Mouse (Mus musculus) thymus, postnatal 10 days (tissue): ENCODE measurements at regions not wholly inside any gene's neighbourhood (a gene's known extent, or its start where the extent isn't known, plus 50 kb on each side); places are given as distances from the start of the nearest gene placed in this dataset.

Experiments
- DNase-seq, 2 experiments: peaks; one replicate each; pipeline ENCODE4 v3.0.0; 2021; ENCODE audit warnings: low spot score in 2 of 2

DNA sequence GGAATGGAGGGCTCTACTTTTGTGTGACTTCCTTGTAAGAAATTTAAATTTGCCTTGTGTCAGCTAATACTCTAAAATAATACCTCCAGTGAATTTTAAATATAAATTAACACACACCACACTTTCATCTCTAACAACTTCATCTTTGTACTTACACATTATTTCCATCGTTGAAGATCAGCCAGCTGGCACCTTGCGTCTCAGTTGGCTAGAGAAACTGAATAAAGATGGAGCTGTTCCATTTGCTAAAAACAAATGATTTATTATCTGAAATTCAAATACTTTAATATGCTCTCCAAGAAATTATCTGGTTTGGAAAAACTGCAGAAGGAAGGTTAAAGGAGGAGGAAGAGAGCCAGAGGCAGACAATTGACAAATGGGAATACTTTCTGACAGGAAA lies 122.0 kb upstream of the Gm11096 start:
- no peak for DNase-seq

DNA sequence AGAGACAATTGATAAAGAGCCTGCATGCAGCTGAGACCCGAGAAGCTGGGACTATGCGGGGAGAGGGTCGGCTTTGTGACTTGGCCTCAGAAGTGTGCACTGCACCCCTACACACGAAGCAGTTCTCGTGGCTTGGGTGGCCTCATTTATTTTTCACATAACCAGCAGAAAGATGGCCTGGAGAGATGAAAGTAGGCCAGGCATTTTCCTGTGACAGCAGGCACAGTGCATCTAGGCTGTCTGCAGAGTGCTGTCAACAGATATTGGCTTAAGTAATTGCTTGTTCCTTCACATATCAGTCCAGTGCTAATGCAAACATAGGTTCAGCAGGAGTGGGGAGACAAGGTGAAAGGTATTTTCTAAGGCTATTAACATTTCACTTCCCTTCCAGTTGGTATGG lies 124.9 kb upstream of the Gm11096 start:
- DNase-seq: no peak

DNA sequence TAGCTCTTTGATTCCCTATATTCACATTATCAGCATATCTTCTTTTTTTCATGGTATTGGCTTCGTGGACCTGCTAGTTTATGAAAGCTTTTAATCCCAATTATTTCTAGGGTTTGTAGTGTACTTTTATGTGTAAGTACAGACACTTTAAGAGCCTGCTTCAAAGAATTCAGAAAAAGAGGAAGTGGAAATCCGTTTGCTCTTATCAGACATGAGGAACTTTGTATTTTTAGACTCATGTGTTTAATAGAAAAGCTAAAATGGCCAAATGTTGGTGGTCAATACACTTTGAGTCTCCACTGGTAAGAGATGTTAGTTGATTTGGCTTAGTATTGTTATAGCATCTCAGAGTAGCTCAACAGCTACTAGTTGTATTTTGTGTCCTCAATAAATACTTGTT lies 135.7 kb upstream of the Gm11096 start:
- no peak for DNase-seq

DNA sequence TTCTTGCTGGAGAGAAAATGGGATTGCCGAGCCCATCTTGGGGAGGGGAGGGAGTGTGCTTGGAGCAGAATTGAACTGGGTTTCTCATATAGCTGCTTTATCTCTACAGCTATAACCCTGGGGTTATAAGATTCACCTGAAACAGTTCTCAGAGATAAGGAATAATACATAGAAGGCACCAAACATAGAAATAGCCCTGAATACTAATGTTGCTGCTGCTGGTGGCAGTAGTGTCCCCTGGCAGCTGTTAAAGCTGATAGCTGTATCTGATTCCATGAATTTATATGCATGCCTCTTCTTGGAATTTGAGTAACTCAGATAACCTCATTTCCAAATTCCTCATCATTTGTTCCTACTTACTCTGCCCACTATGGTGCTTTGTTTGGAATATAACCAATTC lies 137.0 kb upstream of the Gm11096 start:
- DNase-seq: no peak

DNA sequence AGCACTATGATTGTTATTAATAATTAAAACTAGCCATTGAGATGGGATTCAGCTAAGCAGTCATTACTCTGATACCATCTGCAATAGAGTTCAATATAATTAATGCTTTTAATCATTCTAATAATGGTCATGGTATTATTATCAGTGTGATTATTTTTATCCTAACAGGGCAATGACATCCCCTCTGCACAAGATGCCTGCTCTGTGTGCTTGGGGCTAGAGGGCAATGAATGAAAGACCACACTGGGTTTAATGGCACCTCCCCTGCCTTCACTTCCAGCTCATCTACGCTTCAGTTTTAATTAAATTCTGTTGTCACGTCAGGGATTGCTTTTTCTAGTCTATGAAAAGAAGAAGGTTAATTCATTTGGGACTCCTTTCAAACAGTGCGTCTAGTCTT lies 139.1 kb upstream of the Gm11096 start:
- DNase-seq: no peak

DNA sequence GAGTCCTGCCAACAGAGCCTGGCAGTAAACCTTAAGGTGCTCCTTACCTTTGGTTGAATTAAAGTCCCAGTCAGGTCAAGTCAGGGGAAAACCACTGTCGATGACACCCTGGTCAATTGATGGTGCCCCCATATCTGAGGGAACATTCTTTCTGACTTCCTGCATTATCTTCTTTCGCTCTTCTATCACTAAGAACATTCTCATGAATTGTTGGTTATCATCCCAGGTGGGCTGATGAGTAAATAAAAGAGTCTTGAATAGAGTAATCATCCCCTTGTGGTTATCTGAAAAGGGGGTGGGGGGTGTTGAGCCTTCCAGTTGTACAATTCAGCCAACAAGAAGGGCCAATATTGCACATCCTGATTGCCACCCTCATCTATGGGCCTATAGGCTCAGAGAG lies 149.7 kb upstream of the Gm11096 start:
- no peak for DNase-seq

DNA sequence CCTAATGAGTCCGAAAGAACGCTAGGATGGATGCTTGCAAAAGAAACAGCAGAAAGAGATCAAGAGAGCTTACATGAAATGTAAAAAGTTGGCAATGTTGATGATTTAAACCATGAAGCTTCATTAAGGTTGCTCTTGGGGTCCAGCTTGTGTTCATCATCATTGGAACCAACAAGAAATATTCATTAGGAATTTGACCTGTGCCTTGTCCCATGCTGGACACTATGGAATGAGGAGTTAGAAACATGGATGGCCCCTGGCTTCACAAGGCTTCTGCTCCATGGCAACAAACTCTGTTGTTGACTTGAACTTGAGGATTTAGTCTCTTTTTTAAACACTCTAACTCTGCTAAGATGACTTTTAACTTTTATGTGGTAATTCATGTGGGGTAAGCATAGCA lies 159.0 kb upstream of the Gm11096 start:
- DNase-seq: no peak

DNA sequence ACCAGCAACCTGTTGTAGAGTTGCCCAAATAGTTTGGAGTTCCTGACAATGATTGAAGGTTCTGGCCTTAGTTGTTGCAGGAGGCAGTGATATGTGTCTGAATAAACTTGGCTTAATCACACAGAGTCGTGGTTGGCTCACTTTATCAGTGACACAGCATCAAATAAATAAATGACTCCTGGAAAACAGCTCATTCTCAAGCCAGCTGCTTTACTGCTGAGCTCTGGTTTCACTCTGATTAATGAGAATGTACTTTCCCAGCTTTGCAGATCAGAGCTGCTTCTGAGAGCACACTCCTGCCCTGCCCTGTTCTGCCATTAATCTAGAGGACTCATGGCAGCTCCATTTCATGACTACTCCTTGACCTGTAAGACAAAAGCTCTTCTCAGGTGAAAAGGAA lies 171.3 kb upstream of the Gm11096 start:
- DNase-seq: no peak

DNA sequence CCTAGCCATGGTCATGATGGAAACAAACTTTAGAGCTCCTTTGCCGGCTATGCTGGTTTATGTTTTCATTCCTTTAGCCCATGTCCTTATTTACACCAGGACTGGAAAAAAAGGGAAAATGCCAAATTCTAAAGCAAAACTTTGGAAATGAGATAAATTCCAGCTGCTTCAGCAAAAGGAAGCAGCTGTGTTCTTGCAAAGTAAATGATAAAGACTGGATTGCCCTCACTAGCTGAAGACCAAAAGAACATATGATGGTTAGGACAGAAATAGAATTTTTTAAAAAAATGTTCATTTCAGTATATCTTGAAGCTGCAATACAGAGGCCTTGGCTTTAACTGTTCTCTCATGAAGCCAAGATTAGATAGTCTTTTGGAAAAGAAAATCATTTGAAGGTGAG lies 179.6 kb upstream of the Gm11096 start:
- DNase-seq: no peak

DNA sequence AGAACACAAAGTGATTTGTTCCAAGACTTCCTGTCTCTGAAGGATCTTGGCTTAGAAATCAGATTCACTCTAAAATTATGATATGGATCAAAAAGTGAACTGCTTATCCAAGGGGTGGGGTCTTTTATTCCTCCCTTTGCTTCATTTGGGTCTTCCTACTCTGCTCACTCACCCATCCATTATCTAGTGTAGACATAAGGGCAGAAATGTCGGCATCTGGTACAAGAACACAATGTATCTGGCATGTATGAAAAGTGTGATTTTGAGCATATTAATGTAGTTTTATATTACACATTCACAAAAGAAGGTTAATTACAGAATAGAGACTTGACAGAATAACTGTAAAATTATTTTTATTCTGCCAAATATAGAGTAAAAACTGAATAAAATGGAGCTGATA lies 181.5 kb upstream of the Gm11096 start:
- no peak for DNase-seq

DNA sequence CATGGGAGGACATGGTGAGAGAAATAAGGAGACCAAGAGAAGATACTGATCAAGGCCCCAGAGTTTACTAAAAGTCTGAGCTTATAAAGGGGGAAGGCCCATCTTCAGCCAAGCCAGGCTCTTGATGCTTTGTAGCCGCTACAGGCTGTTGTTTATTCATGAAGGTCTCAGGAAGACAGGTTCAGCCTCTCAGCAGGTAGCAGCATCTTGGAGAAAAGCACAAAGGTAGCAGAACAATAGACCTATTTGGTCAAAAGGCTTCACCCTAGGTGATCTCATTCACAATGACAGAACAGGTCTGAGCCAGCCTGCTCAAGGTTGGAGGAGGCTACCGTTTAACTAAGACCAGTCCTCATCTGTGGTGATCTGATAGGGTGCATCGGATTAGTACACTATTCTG lies 185.5 kb upstream of the Gm11096 start:
- DNase-seq: no peak

DNA sequence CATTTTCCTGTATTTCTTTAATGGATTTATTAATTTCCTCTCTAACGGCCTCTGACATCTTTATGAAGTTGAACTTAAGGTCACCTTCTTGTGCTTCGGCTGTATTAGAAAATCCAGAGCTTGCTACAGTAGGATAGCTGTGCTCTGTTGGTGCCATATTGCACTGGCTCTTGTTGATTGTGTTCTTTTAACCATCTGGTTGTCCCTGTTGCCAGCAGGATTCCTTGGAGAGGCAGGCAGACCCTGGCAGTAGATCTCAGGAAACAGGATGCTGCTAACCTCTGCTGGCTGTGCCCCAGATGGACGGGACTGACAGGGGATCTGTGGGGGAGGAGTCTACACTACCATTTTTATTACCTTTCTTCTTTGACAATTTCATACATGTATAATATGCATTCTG lies 185.9 kb upstream of the Thumpd2 start:
- DNase-seq: no peak

DNA sequence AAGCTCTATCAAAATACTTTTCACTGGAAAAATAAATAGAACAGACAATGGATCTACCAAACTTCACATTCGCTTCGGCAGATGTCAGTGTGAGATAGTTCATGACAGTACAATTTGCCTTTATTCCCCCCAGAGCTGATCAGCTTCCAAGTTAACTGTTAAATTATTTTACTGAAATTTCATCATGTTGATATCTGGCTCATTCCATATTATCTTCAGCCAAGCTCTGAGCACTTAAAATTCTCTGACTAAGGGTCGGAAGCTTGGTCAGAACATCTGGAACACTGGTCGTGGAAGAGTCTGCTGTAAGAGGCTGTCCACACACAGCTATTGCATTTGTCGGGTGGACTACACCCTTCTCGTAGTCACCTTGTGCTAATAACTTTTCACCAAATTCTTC lies 181.3 kb upstream of the Thumpd2 start:
- no peak for DNase-seq

DNA sequence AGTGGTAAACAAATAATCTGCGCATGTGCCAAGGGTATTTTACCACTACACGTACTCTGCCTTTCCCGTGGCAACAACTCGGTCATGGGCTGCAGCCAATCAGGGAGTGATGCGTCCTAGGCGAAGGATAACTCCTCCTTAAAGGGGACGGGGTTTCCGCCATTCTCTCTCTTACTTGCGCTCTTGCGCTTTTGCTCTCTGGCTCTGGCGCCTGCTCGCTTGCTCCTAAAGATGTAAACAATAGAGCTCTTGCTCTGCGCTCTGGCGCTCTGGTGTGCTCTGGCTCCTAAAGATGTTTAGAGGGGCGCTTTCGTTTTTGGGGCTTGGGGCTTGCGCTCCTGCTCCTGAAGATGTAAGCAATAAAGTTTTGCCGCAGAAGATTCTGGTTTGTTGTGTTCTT lies 166.9 kb upstream of the Thumpd2 start:
- peak in 1 of 2 experiments; percentile 6 for DNase-seq

DNA sequence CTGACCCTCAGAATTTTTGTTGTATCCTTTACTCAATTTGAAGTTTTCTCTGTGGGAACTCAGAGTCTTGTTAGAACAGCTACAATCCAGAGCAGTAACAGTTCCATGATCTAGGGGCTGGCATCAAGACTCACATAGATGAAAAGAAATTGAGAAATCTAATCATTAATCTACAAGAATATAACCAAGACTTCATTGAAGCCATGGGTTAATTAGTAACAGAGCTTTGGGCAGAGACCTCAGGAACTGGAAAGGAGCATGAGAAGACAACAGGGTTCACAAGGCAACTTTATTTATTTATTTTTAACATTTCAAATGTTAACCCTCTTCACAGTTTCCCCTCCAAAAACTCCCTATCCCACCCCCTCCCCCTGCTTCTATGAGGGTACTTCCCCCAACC lies 160.4 kb upstream of the Thumpd2 start:
- no peak for DNase-seq

DNA sequence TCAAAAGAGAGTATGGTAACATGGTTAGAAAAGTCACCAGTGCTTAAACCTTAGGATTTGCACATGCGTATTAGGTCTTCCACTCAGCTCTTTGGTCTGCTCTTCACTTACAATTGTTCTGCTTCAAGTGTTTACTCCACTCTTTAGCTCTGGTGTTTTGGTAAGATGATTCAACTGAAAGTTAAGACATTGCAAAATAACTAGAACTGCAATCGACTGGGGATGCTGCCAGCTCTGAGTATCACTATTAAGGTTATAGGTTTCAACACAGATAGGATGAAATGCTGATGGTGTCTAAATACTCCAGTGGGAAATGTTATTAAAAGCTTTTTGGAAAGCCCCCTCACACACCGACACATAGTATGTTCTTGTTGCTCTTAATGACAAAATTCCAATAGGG lies 156.6 kb upstream of the Thumpd2 start:
- DNase-seq: no peak

DNA sequence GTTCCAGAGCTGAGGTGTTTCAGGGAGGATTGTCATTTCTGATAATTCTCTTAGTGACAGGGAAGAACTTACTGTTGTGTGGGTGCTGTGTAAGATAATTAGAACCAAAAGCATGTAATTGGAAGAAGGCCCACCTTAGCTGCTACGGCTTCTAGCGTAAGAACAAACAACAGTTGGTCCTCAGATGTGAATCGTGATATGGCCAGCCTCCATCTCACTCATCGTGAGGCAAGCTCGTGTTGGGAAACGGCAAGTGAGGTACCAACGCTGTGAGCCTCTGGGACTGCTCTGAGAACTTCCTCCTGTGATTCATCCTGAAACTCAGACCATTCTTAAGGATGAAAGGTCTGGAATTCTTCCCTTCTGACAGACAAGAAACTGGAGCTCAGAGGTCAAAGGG lies 150.0 kb upstream of the Thumpd2 start:
- DNase-seq: no peak

DNA sequence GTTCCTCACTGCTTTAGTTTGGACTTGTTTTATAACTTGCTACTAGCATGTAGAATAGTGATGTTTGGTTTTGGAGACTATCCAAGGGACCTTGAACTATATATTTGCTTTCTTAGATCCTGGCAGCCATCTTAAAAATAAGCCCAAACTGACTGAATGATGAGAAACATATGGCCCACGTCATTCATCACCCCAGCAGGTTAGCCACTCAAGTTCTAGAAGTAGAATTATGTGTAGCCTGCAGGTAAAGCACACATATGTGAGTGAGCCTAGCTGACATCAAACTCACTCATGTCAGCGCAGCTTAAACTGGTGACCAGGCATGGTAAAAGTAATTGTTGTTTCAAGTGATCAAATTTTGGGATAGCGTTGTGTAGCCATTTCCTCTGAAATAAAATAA lies 147.2 kb upstream of the Thumpd2 start:
- no peak for DNase-seq

DNA sequence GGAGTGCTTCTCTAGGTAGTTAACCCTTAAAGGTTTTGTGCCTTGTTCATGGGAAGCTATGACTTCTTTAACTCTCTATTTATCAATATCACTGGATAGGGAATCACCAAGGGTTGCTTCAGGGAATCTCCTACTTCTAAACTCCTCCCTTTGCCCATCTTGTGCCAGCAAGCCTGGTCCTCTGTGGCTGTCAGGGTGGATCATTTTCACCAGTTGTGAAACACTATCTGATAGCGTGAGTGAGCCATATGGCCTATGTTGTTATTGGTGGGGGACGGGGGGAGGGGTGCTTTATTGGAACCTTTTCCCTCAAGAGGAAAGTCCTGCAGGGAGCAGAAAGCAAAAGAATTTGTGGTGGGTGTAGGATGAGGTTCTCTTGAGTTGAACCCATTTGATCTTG lies 145.5 kb upstream of the Thumpd2 start:
- DNase-seq: no peak

DNA sequence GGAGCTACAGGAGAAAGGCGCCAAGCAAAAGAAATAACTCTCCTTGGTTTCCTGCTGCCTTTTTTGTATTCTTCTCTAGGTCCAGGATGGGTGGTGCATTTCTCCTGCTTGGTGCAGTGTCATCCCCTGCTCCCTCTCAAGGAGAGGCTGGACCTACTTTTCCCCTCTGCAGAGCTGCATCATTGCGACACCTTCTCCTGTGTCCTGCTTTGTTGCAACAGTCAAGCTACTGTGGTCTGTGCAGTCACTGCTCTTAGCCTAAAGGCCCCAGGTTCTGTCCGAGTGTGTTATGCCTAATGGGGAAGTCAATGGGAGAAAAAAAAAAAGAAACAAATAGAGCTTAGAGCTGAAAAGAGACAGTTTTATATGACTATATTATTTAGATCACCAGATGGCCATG lies 144.4 kb upstream of the Thumpd2 start:
- no peak for DNase-seq

DNA sequence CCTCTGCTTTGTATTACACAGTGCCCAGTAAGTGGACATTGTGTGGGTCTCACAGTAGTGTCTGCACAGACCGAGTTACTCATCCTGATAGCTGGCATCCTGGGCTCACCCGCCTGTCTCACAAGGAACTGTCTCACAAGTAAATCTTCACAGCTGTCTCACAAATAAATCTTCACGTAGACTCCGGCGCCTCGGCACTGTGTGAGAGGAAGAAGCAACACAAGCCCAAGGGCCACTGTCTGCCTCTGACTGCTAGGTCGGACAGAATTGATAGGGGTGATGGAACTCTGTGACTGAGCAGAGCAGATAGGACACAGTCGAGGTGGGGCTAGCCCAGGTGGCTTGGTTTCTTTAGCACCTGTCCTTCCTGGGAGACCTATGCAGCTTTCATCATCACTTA lies 136.2 kb upstream of the Thumpd2 start:
- no peak for DNase-seq

DNA sequence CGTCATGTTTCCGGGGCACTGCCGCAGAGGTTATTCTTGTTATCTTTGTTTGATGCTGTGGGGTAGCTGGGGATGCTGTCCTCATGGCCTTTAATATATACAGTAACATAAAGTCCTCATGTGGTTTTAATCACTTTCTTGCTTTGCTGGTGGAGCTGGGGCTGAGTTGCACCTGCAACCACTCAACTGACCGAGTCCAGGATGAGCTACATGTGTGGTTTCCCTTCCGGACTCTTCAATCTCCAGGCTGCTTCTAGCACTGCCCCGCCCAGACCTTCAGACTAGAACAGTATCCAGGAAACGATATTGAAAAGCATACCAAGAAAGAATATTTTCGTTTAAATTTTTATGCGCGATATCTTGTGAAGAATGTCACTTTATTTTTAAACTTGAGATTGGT lies 129.1 kb upstream of the Thumpd2 start:
- DNase-seq: no peak

DNA sequence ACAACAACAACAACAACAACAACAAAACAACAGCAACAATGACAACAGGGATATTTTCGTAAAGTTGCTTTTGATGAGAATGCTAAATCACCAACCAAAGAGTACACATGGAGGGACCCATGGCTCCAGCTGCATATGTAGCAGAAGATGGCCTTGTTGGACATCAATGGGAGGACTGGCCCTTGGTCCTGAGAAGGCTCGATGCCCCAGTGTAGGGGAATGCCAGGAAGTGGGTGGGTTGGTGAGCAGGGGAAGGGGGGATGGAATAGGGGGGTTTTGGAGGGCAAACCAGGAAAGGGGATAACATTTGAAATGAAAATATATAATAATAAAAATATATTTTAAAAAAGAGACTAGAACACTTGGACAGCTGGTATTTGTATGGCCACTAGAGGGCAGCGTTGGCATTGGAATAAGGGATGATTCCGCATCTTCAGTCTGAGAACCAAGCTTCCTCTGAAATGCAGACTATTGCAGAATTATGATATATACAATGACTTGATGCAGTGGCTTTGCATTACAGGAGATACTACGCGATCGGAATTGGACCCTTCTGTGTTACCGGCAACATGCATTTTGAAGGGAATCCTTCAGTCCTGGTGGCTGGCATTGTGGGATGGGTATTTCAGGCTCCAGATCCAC lies 128.5 kb upstream of the Thumpd2 start:
- peak in 1 of 2 experiments; percentile 31 for DNase-seq

DNA sequence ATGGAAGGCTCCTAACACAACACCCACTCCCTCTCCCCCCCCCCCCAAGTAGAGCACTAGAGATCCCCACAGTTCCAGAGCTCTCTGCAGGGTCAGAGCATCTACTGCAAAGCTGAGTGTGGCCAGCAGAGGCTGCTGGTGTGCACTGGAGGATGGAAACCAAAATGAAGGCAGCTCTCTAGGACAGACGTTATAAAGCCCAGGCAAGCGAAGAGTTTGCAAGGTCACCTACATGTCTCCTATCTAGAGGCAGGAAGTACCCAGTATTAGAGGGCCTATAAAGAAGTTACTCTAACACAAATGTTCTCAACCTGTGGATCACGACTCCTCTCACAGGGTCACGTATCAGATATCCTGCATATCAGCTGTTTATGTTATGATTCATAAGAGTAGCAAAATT lies 125.1 kb upstream of the Thumpd2 start:
- DNase-seq: no peak

DNA sequence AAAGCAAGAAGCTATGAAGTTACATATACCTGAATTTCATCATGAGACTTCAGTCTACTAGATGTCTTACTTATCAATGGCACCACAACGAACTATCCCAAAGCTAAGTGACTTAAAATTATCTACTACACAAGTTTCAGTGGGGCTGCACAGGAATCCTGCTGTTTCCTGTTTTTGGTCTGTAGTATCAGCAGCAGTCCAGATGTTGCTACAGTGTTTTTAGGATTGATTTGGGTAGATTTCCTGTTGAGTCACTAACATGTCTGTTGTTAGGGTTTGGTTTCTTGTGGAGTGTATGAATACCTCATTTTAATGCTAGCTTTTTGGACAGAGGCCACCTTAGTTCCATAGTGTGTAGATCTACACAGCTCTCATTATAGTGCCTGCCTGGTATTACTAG lies 120.8 kb upstream of the Thumpd2 start:
- DNase-seq: no peak
